Mouse (Mus musculus) kidney, embryonic 16.5 days (tissue): ENCODE measurements around the gene Trim10. TPM values are rescaled to one million over a fixed set of nuclear protein-coding genes. Genes with fewer than 3 reads are reported as not detected.
A peak's percentile ranks its signal among the peaks of the same experiment; 100 is the strongest.

Source experiments
- ATAC-seq: fragments of 200-750 bp; cut with Nextera tagmentation; 2 replicates; pipeline ENCODE4 v1.8.0; 2017; ENCODE audit warnings: moderate TSS enrichment; ENCODE audit not compliant: low FRiP score, low TSS enrichment
- H3K27ac ChIP-seq: fragments of 300-500 bp; sonication (generic); 2 replicates; pipeline ENCODE4 v1.5.1; 2014; ENCODE audit warnings: low read length
- H3K27me3 ChIP-seq: fragments of 300-500 bp; sonication (generic); 2 replicates; pipeline ENCODE4 v1.6.1; 2014; ENCODE audit warnings: low read length, control low read depth, mixed read lengths; ENCODE audit not compliant: insufficient read depth
- H3K36me3 ChIP-seq: fragments of 300-500 bp; sonication (generic); 2 replicates; pipeline ENCODE4 v1.6.1; 2014; ENCODE audit warnings: low read length, control low read depth, mixed read lengths; ENCODE audit not compliant: insufficient read depth
- H3K4me1 ChIP-seq: fragments of 300-500 bp; sonication (generic); 2 replicates; pipeline ENCODE4 v1.6.1; 2014; ENCODE audit warnings: low read length, control low read depth, mixed read lengths; ENCODE audit not compliant: insufficient read depth
- H3K4me2 ChIP-seq: fragments of 300-500 bp; sonication (generic); replicated peaks from 2 replicates; pipeline ENCODE4 v1.6.1; 2014; ENCODE audit warnings: low read depth, low read length
- H3K4me3 ChIP-seq: fragments of 300-500 bp; sonication (generic); 2 replicates; pipeline ENCODE4 v1.5.1; 2014; ENCODE audit warnings: mild to moderate bottlenecking, low read length
- H3K9ac ChIP-seq: fragments of 300-500 bp; sonication (generic); replicated peaks from 2 replicates; pipeline ENCODE4 v1.6.1; 2014; ENCODE audit warnings: low read length
- H3K9me3 ChIP-seq: fragments of 300-500 bp; sonication (generic); 2 replicates; pipeline ENCODE4 v1.6.1; 2016; ENCODE audit warnings: low read length, control low read depth
- WGBS: fragments of 180-500 bp; shearing (Covaris S2); extraction: QIAGEN DNeasy Blood & Tissue Kit; methylation state at CpG from one replicate; pipeline ENCODE4 v1.1.7; 2014; 5-methylcytosine and 5-hydroxymethylcytosine counted together
- polyA plus RNA-seq: library from polyadenylated mRNA; unstranded; fragments of >200 nt; fragmentation: Nextera tagmentation; extraction: Ambion mirVana; gene quantifications from 2 replicates; pipeline ENCODE4 v1.2.1, GENCODE M21; 2015

Gene Trim10
- polyA plus RNA-seq, 1 experiment from 2014 or later = 2.1 TPM

DNA sequence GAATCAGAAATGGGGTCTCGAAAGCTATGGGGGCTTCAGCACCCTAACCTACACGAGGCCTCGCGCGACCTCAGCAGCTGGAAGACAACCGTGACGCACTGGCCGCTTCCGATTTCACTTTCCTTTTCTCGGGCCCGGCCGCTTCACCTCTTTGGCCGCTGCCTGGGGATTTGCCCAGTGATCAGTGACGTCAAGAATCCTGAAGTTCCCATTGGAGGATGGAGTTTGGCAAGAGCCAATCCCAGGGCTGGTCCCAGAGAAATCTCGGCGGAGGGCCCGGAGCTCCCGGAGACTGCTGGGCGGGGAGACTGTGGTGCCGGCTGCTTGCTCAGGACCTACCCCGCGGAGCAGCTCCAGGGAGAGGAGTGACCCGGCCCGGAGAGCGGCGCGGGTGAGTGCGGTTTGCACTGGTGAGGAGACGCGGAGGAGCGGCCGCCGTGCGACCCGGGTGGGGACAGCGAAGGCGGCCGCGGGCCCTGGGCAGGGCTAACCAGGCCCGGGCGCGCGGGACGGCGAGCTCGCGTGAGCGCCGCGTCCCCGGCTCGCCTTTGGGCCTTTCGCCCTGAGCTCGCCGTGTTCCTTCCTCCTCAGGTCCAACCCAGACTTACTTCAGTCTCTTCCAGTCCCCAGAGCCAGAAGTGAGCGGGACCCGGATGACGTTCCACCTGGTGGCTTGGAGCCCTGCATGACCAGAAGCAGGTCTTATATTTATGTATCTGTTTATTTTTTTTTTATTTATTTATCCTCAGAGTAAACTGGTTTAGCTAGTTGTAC is 32.3 kb upstream of the Trim10 start, which contains the start of gene Trim26:
TSS of gene Trim26 (plus strand) at position 261 of the 774 bp plus-strand sequence.
- H3K4me2 ChIP-seq = peak within 1 kb of the TSS; percentile 70
- H3K9me3 ChIP-seq = no peaks in the 10 kb centered on the region
- peaks cover 14% of the 10 kb centered on the region; the same call in 1 of the 2 replicates for H3K4me1 ChIP-seq
- H3K4me3 ChIP-seq = peak within 1 kb of the TSS; percentile 78
- H3K9ac ChIP-seq = peak within 1 kb of the TSS; percentile 92
- under 1% methylated on average over 50 of the region's 58 CpGs for WGBS
- ATAC-seq = peak; percentile 99
- H3K27me3 ChIP-seq = no peaks in the 10 kb centered on the region
- peak within 1 kb of the TSS; percentile 96 for H3K27ac ChIP-seq
- no peaks in the 10 kb centered on the region for H3K36me3 ChIP-seq

DNA sequence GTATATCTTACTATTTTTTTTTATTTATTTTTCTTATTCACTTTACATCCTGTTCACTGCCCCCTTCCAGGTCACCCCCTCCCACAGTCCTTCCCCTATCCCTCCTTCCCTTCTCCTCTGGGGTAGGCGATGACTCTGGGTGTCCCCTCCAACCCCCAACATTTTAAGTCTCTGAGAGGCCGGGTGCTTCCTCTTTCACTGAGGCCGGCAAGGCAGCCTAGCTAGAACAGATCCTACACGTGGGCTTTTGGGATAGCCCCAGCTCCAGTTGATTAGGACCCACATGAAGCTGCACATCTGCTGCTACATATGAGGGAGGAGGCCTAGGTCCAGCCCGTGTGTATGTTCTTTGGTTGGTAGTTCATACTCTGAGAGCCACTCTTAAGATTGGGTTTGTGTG is 30.4 kb upstream of the Trim10 start:
- peaks cover 15% of the 10 kb centered on the region; the same call in 1 of the 2 replicates for H3K4me1 ChIP-seq
- no peak overlapping the region for H3K4me2 ChIP-seq
- 88% methylated on average over 5 of the region's 5 CpGs for WGBS

DNA sequence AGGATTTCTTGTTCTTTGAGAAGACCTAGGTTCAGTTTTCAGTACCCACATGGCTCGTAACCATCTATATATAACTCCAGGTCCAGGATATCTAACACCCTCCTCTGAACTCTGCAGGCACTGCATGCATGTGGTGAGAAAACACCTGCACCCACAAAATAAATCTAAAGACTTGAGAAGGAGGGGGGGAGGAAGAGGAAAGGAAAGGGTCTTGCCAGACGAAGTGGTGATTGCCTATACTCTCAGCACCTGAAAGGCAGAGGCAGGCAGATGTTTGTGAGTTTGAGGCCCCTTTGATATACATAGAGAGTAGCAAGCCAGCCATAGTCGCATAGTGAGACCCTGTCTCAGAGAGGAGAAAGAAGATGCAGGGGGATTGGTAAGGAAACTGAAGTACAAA is 29.4 kb upstream of the Trim10 start:
- H3K9ac ChIP-seq = no peak overlapping the region
- 83% methylated on average over 3 of the region's 3 CpGs for WGBS
- H3K4me3 ChIP-seq = no peak overlapping the region
- H3K9me3 ChIP-seq = no peaks in the 10 kb centered on the region
- no peak overlapping the region for H3K27ac ChIP-seq
- no peaks in the 10 kb centered on the region for H3K27me3 ChIP-seq
- H3K4me2 ChIP-seq = no peak overlapping the region
- no peak for ATAC-seq
- H3K36me3 ChIP-seq = 0 out of 2 replicates have a peak, but pooled peaks cover 2% of the 10 kb centered on the region
- H3K4me1 ChIP-seq = peaks cover 18% of the 10 kb centered on the region; the same call in 1 of the 2 replicates

More for the DNA sequence above, 30.4 kb upstream of the Trim10 start:
- Histone ChIP-seq H3K4me3 (no peak overlapping the region), H3K27ac (no peak overlapping the region), H3K9me3 (no peaks in the 10 kb centered on the region), H3K27me3 (no peaks in the 10 kb centered on the region), H3K9ac (no peak overlapping the region), H3K36me3 (0 out of 2 replicates have a peak, but pooled peaks cover 2% of the 10 kb centered on the region)
- ATAC-seq = no peak

GRCm38 (mm10) chr17:36840961-36841445 is 28.4 kb upstream of the Trim10 start:
- Histone ChIP-seq H3K27me3 (no peaks in the 10 kb centered on the region), H3K9ac (no peak overlapping the region), H3K9me3 (no peaks in the 10 kb centered on the region), H3K36me3 (0 out of 2 replicates have a peak, but pooled peaks cover 2% of the 10 kb centered on the region), H3K4me1 (peaks cover 16% of the 10 kb centered on the region; the same call in 1 of the 2 replicates), H3K4me3 (no peak overlapping the region), H3K27ac (no peak overlapping the region), H3K4me2 (no peak overlapping the region)
- no peak for ATAC-seq

GRCm38 (mm10) chr17:36843696-36844095 is 25.7 kb upstream of the Trim10 start:
- 75% methylated on average over 7 of the region's 7 CpGs for WGBS
- Histone ChIP-seq H3K4me3 (no peak overlapping the region), H3K9ac (no peak overlapping the region), H3K27me3 (no peaks in the 10 kb centered on the region), H3K27ac (no peak overlapping the region), H3K4me2 (no peak overlapping the region), H3K36me3 (0 out of 2 replicates have a peak, but pooled peaks cover 2% of the 10 kb centered on the region), H3K9me3 (no peaks in the 10 kb centered on the region), H3K4me1 (0 out of 2 replicates have a peak, but pooled peaks cover 4% of the 10 kb centered on the region)
- ATAC-seq = no peak

GRCm38 (mm10) chr17:36844286-36844719 is 25.1 kb upstream of the Trim10 start:
- 0 out of 2 replicates have a peak, but pooled peaks cover 4% of the 10 kb centered on the region for H3K4me1 ChIP-seq
- no peaks in the 10 kb centered on the region for H3K27me3 ChIP-seq
- H3K9ac ChIP-seq = no peak overlapping the region
- H3K4me2 ChIP-seq = no peak overlapping the region
- no peak overlapping the region for H3K27ac ChIP-seq
- H3K4me3 ChIP-seq = no peak overlapping the region
- H3K36me3 ChIP-seq = 0 out of 2 replicates have a peak, but pooled peaks cover 2% of the 10 kb centered on the region
- ATAC-seq = no peak
- H3K9me3 ChIP-seq = no peaks in the 10 kb centered on the region

GRCm38 (mm10) chr17:36844725-36845124 is 24.6 kb upstream of the Trim10 start:
- WGBS = 69% methylated on average over 1 of the region's 1 CpGs
- no peak for ATAC-seq
- Histone ChIP-seq H3K4me1 (0 out of 2 replicates have a peak, but pooled peaks cover 4% of the 10 kb centered on the region), H3K4me2 (no peak overlapping the region), H3K4me3 (no peak overlapping the region), H3K27me3 (no peaks in the 10 kb centered on the region), H3K9me3 (no peaks in the 10 kb centered on the region), H3K9ac (no peak overlapping the region), H3K27ac (no peak overlapping the region), H3K36me3 (0 out of 2 replicates have a peak, but pooled peaks cover 2% of the 10 kb centered on the region)

DNA sequence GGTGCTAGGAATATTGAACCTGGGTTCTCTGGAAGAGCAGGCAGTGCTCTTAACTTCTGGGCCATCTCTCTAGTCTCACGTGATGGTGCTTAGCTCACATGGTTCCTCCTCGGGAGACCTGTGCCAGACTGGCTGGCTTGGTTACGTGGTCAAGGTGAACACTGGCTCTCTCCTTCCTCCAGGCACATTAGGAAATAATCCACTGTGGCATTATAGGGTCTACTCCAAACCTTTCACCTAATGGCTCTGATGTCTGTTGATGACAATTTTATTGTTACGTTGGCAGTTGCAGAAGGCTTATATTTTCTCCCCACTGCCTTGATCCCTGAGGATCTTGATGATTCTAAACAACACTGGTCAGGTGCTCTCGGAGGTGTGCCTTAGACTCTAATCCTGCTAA is 20.5 kb upstream of the Trim10 start:
- ATAC-seq = no peak
- Histone ChIP-seq H3K27me3 (no peaks in the 10 kb centered on the region), H3K27ac (no peak overlapping the region), H3K4me1 (0 out of 2 replicates have a peak, but pooled peaks cover 4% of the 10 kb centered on the region), H3K36me3 (peaks cover 33% of the 10 kb centered on the region), H3K4me3 (no peak overlapping the region), H3K4me2 (no peak overlapping the region), H3K9ac (no peak overlapping the region), H3K9me3 (no peaks in the 10 kb centered on the region)
- 82% methylated on average over 5 of the region's 5 CpGs for WGBS

- Histone ChIP-seq H3K36me3 (peaks cover 44% of the 10 kb centered on the region), H3K9ac (no peak overlapping the region), H3K4me1 (no peaks in the 10 kb centered on the region), H3K4me2 (no peak overlapping the region), H3K27ac (no peak overlapping the region), H3K9me3 (no peaks in the 10 kb centered on the region), H3K4me3 (no peak overlapping the region), H3K27me3 (no peaks in the 10 kb centered on the region)
- 91% methylated on average over 2 of the region's 2 CpGs for WGBS
- no peak for ATAC-seq
Observed at GRCm38 (mm10) chr17:36849992-36850391, 19.4 kb upstream of the Trim10 start.

- no peak overlapping the region for H3K4me3 ChIP-seq
- 69% methylated on average over 5 of the region's 5 CpGs for WGBS
- peaks cover 54% of the 10 kb centered on the region for H3K36me3 ChIP-seq
- no peak overlapping the region for H3K9ac ChIP-seq
- no peaks in the 10 kb centered on the region for H3K4me1 ChIP-seq
- H3K27me3 ChIP-seq = no peaks in the 10 kb centered on the region
- ATAC-seq = no peak
- no peak overlapping the region for H3K27ac ChIP-seq
- no peaks in the 10 kb centered on the region for H3K9me3 ChIP-seq
- no peak overlapping the region for H3K4me2 ChIP-seq
Observed at GRCm38 (mm10) chr17:36851200-36851599, 18.2 kb upstream of the Trim10 start.
